Mouse (Mus musculus): ENCODE data around the gene Ccdc9b. TPM values are rescaled to one million over a fixed set of nuclear protein-coding genes. Genes with fewer than 3 reads are reported as not detected.
A peak's percentile ranks its signal among the peaks of the same experiment; 100 is the strongest.

Gene Ccdc9b
- polyA plus RNA-seq, 1 experiment from 2014 or later = 1.2 TPM

- ATAC-seq (replicated peaks; ENCODE audit: low FRiP score) = no peak
- H3K4me3 ChIP-seq (replicated peaks) = 0 out of 2 replicates have a peak overlapping the region, but pooled peaks have one; percentile 10
- peaks cover 8% of the 10 kb centered on the region for H3K4me1 ChIP-seq
- H3K4me2 ChIP-seq = peak overlapping the region; percentile 53
- H3K9me3 ChIP-seq (replicated peaks) = no peaks in the 10 kb centered on the region
- 58% methylated on average over 12 of the region's 12 CpGs for WGBS
- H3K36me3 ChIP-seq = no peaks in the 10 kb centered on the region
- H3K27me3 ChIP-seq = peaks cover 29% of the 10 kb centered on the region; the same call in 1 of the 2 replicates
- H3K27ac ChIP-seq = no peak overlapping the region
- H3K9ac ChIP-seq = no peak overlapping the region
Measured at GRCm38 (mm10) chr2:118790221-118790550, 27.7 kb upstream of the Ccdc9b start.

GRCm38 (mm10) chr2:118789501-118789900, 27.0 kb upstream of the Ccdc9b start:
- Histone ChIP-seq H3K4me3 (replicated peaks) (no peak overlapping the region), H3K9me3 (replicated peaks) (no peaks in the 10 kb centered on the region), H3K4me1 (peaks cover 8% of the 10 kb centered on the region), H3K27ac (no peak overlapping the region), H3K36me3 (no peaks in the 10 kb centered on the region), H3K4me2 (no peak overlapping the region), H3K27me3 (peaks cover 29% of the 10 kb centered on the region; the same call in 1 of the 2 replicates), H3K9ac (no peak overlapping the region)
- WGBS = 91% methylated on average over 11 of the region's 11 CpGs
- no peak for ATAC-seq (replicated peaks; ENCODE audit: low FRiP score)

- Histone ChIP-seq H3K4me1 (peaks cover 8% of the 10 kb centered on the region), H3K4me3 (replicated peaks) (no peak overlapping the region), H3K4me2 (no peak overlapping the region), H3K9me3 (replicated peaks) (no peaks in the 10 kb centered on the region), H3K27me3 (peaks cover 23% of the 10 kb centered on the region; the same call in 1 of the 2 replicates), H3K27ac (no peak overlapping the region), H3K9ac (no peak overlapping the region), H3K36me3 (no peaks in the 10 kb centered on the region)
- ATAC-seq (replicated peaks; ENCODE audit: low FRiP score) = no peak
- 78% methylated on average over 5 of the region's 5 CpGs for WGBS
Measured at GRCm38 (mm10) chr2:118786525-118786924, 24.1 kb upstream of the Ccdc9b start.

GRCm38 (mm10) chr2:118783663-118784062, 21.2 kb upstream of the Ccdc9b start:
- peaks cover 11% of the 10 kb centered on the region for H3K4me1 ChIP-seq
- H3K27me3 ChIP-seq = peaks cover 22% of the 10 kb centered on the region; the same call in 1 of the 2 replicates
- WGBS = 88% methylated on average over 7 of the region's 7 CpGs
- no peak overlapping the region for H3K27ac ChIP-seq
- no peaks in the 10 kb centered on the region for H3K36me3 ChIP-seq
- no peak overlapping the region for H3K4me2 ChIP-seq
- no peak overlapping the region for H3K4me3 ChIP-seq (replicated peaks)
- ATAC-seq (replicated peaks; ENCODE audit: low FRiP score) = no peak
- no peaks in the 10 kb centered on the region for H3K9me3 ChIP-seq (replicated peaks)
- H3K9ac ChIP-seq = no peak overlapping the region

- peaks cover 11% of the 10 kb centered on the region for H3K4me1 ChIP-seq
- no peak overlapping the region for H3K4me3 ChIP-seq (replicated peaks)
- 61% methylated on average over 5 of the region's 5 CpGs for WGBS
- no peaks in the 10 kb centered on the region for H3K36me3 ChIP-seq
- H3K9ac ChIP-seq = no peak overlapping the region
- H3K27me3 ChIP-seq = peaks cover 27% of the 10 kb centered on the region; the same call in 1 of the 2 replicates
- H3K9me3 ChIP-seq (replicated peaks) = no peaks in the 10 kb centered on the region
- no peak overlapping the region for H3K27ac ChIP-seq
- no peak overlapping the region for H3K4me2 ChIP-seq
- ATAC-seq (replicated peaks; ENCODE audit: low FRiP score) = no peak
Measured at GRCm38 (mm10) chr2:118783093-118783492, 20.6 kb upstream of the Ccdc9b start.

- no peak for ATAC-seq (replicated peaks; ENCODE audit: low FRiP score)
- no peak overlapping the region for H3K27ac ChIP-seq
- H3K4me2 ChIP-seq = no peak overlapping the region
- H3K4me1 ChIP-seq = peaks cover 11% of the 10 kb centered on the region
- 50% methylated on average over 4 of the region's 4 CpGs for WGBS
- H3K27me3 ChIP-seq = peaks cover 27% of the 10 kb centered on the region
- H3K36me3 ChIP-seq = no peaks in the 10 kb centered on the region
- H3K9me3 ChIP-seq (replicated peaks) = no peaks in the 10 kb centered on the region
- no peak overlapping the region for H3K9ac ChIP-seq
- H3K4me3 ChIP-seq (replicated peaks) = no peak overlapping the region
Measured at GRCm38 (mm10) chr2:118782303-118782702, 19.8 kb upstream of the Ccdc9b start.

- Histone ChIP-seq H3K4me3 (replicated peaks) (no peak overlapping the region), H3K9me3 (replicated peaks) (no peaks in the 10 kb centered on the region), H3K9ac (no peak overlapping the region), H3K4me1 (peaks cover 11% of the 10 kb centered on the region), H3K4me2 (no peak overlapping the region), H3K36me3 (no peaks in the 10 kb centered on the region), H3K27me3 (peaks cover 23% of the 10 kb centered on the region), H3K27ac (no peak overlapping the region)
- WGBS = 27% methylated on average over 1 of the region's 1 CpGs
- no peak for ATAC-seq (replicated peaks; ENCODE audit: low FRiP score)
Measured at GRCm38 (mm10) chr2:118781115-118781514, 18.7 kb upstream of the Ccdc9b start.

GRCm38 (mm10) chr2:118779504-118780480, 17.3 kb upstream of the Ccdc9b start, which contains the start of gene Disp2:
Gene Disp2 (plus strand): TSS chr2:118779719.
- H3K36me3 ChIP-seq = no peaks in the 10 kb centered on the region
- peaks cover 20% of the 10 kb centered on the region for H3K27me3 ChIP-seq
- H3K9ac ChIP-seq = no peak within 1 kb of the TSS
- WGBS = 13% methylated on average over 39 of the region's 39 CpGs
- peak within 1 kb of the TSS; percentile 43 for H3K4me3 ChIP-seq (replicated peaks)
- H3K27ac ChIP-seq = no peak within 1 kb of the TSS
- no peaks in the 10 kb centered on the region for H3K9me3 ChIP-seq (replicated peaks)
- H3K4me1 ChIP-seq = peaks cover 11% of the 10 kb centered on the region
- peak within 1 kb of the TSS; percentile 74 for H3K4me2 ChIP-seq
- ATAC-seq (replicated peaks; ENCODE audit: low FRiP score) = peak; percentile 91

- Histone ChIP-seq H3K4me1 (peaks cover 11% of the 10 kb centered on the region), H3K9ac (no peak overlapping the region), H3K27ac (no peak overlapping the region), H3K9me3 (replicated peaks) (no peaks in the 10 kb centered on the region), H3K27me3 (peaks cover 20% of the 10 kb centered on the region), H3K4me2 (peak overlapping the region; percentile 74), H3K4me3 (replicated peaks) (peak overlapping the region; percentile 43), H3K36me3 (no peaks in the 10 kb centered on the region)
- ATAC-seq (replicated peaks; ENCODE audit: low FRiP score) = no peak
- 8% methylated on average over 10 of the region's 10 CpGs for WGBS
Measured at GRCm38 (mm10) chr2:118779065-118779464, 16.6 kb upstream of the Ccdc9b start.

GRCm38 (mm10) chr2:118778418-118778817, 16.0 kb upstream of the Ccdc9b start:
- no peak for ATAC-seq (replicated peaks; ENCODE audit: low FRiP score)
- 72% methylated on average over 4 of the region's 4 CpGs for WGBS

GRCm38 (mm10) chr2:118776295-118776694, 13.8 kb upstream of the Ccdc9b start:
- no peak for ATAC-seq (replicated peaks; ENCODE audit: low FRiP score)
- Histone ChIP-seq H3K4me3 (replicated peaks) (no peak overlapping the region), H3K4me2 (no peak overlapping the region), H3K27ac (no peak overlapping the region), H3K9ac (no peak overlapping the region), H3K9me3 (replicated peaks) (no peaks in the 10 kb centered on the region), H3K36me3 (no peaks in the 10 kb centered on the region), H3K27me3 (peaks cover 26% of the 10 kb centered on the region), H3K4me1 (peaks cover 11% of the 10 kb centered on the region)
- 64% methylated on average over 2 of the region's 2 CpGs for WGBS

More at GRCm38 (mm10) chr2:118778418-118778817, 16.0 kb upstream of the Ccdc9b start:
- H3K36me3 ChIP-seq = no peaks in the 10 kb centered on the region
- peaks cover 11% of the 10 kb centered on the region for H3K4me1 ChIP-seq
- no peak overlapping the region for H3K4me2 ChIP-seq
- H3K9ac ChIP-seq = no peak overlapping the region
- H3K27ac ChIP-seq = no peak overlapping the region
- no peaks in the 10 kb centered on the region for H3K9me3 ChIP-seq (replicated peaks)
- H3K27me3 ChIP-seq = peaks cover 20% of the 10 kb centered on the region
- H3K4me3 ChIP-seq (replicated peaks) = no peak overlapping the region

- WGBS = 47% methylated on average over 3 of the region's 4 CpGs
Measured at GRCm38 (mm10) chr2:118775846-118776245, 13.4 kb upstream of the Ccdc9b start.

More at GRCm38 (mm10) chr2:118775846-118776245, 13.4 kb upstream of the Ccdc9b start:
- no peak overlapping the region for H3K4me3 ChIP-seq (replicated peaks)
- no peak overlapping the region for H3K9ac ChIP-seq
- H3K36me3 ChIP-seq = no peaks in the 10 kb centered on the region
- H3K27ac ChIP-seq = no peak overlapping the region
- peaks cover 23% of the 10 kb centered on the region for H3K27me3 ChIP-seq
- H3K9me3 ChIP-seq (replicated peaks) = no peaks in the 10 kb centered on the region
- ATAC-seq (replicated peaks; ENCODE audit: low FRiP score) = no peak
- peaks cover 11% of the 10 kb centered on the region for H3K4me1 ChIP-seq
- H3K4me2 ChIP-seq = no peak overlapping the region

All from kidney, embryonic 15.5 days (tissue).